Mouse (Mus musculus) lung, embryonic 14.5 days (tissue): ENCODE measurements at regions not wholly inside any gene's neighbourhood (a gene's known extent, or its start where the extent isn't known, plus 50 kb on each side); places are given as distances from the start of the nearest gene placed in this dataset.
A peak's percentile ranks its signal among the peaks of the same experiment; 100 is the strongest.

Experiments used
- ATAC-seq: fragments of 200-750 bp; cut with Nextera tagmentation; 2 replicates; pipeline ENCODE4 v1.8.0; 2017; ENCODE audit warnings: mild to moderate bottlenecking, moderate TSS enrichment, moderate library complexity; ENCODE audit not compliant: insufficient read depth
- DNase-seq: peaks from one replicate; pipeline ENCODE4 v3.0.0-alpha.2; 2015
- H3K27ac ChIP-seq: fragments of 300-500 bp; sonication (generic); 2 replicates; pipeline ENCODE4 v1.5.1; 2014; ENCODE audit warnings: low read depth, mild to moderate bottlenecking, moderate library complexity
- H3K27me3 ChIP-seq: fragments of 300-500 bp; sonication (generic); 2 replicates; pipeline ENCODE4 v1.6.1; 2014; ENCODE audit warnings: low read length, control low read depth; ENCODE audit not compliant: insufficient read depth
- H3K36me3 ChIP-seq: fragments of 300-500 bp; sonication (generic); 2 replicates; pipeline ENCODE4 v1.6.1; 2014; ENCODE audit warnings: control low read depth; ENCODE audit not compliant: insufficient read depth
- H3K4me1 ChIP-seq: fragments of 300-500 bp; sonication (generic); 2 replicates; pipeline ENCODE4 v1.6.1; 2014; ENCODE audit warnings: antibody characterized with exemption, control low read depth; ENCODE audit not compliant: insufficient read depth
- H3K4me2 ChIP-seq: fragments of 300-500 bp; sonication (generic); 2 replicates; pipeline ENCODE4 v1.6.1; 2014; ENCODE audit warnings: mild to moderate bottlenecking
- H3K4me3 ChIP-seq: fragments of 300-500 bp; sonication (generic); 2 replicates; pipeline ENCODE4 v1.5.1; 2014; ENCODE audit warnings: low read depth, low read length
- H3K9ac ChIP-seq: fragments of 300-500 bp; sonication (generic); 2 replicates; pipeline ENCODE4 v1.6.1; 2014
- H3K9me3 ChIP-seq: fragments of 300-500 bp; sonication (generic); 2 replicates; pipeline ENCODE4 v1.6.1; 2016; ENCODE audit warnings: low read depth, low read length, control low read depth
- CTCF ChIP-seq: IDR thresholded peaks from 2 replicates; pipeline ENCODE4 v1.5.1; 2016; ENCODE audit warnings: antibody characterized with exemption, low read depth
- WGBS: fragments of 180-500 bp; shearing (Covaris S2); extraction: QIAGEN DNeasy Blood & Tissue Kit; methylation state at CpG from one replicate; pipeline ENCODE4 v1.1.7; 2014; 5-methylcytosine and 5-hydroxymethylcytosine counted together

DNA sequence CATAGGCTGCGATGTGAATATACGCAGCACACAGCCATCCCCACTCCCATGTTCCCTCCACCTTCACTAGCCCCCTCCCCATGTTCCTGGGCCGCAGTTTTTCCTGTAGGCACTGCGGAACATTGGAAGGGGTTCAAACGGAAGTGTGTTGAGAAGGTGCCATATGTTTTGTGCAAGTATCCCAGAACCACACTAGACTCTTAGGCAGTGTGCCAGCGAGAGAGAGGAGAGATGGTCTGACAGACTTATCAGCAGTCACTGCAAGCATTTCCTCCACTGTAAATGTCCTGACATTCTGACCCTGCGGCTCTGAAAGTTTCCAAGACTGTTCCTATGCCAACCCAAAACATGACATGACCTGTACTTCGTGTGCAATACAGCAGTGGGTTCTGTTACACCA is 272.7 kb downstream of the Cog6 start:
- 48% methylated on average over 8 of the region's 8 CpGs for WGBS
- DNase-seq, result peak; percentile 86
- no peak overlapping the region for H3K27ac ChIP-seq

GRCm38 (mm10) chr3:52740466-52741026 is 276.5 kb downstream of the Cog6 start:
- H3K27me3 ChIP-seq, result no peaks in the 10 kb centered on the region
- no peak for TF ChIP-seq CTCF
- H3K9ac ChIP-seq, result no peak overlapping the region
- H3K36me3 ChIP-seq, result no peaks in the 10 kb centered on the region
- no peak overlapping the region for H3K4me3 ChIP-seq
- WGBS, result 66% methylated on average over 9 of the region's 9 CpGs
- H3K9me3 ChIP-seq, result no peaks in the 10 kb centered on the region
- no peak overlapping the region for H3K27ac ChIP-seq
- no peaks in the 10 kb centered on the region for H3K4me1 ChIP-seq
- no peak overlapping the region for H3K4me2 ChIP-seq
- DNase-seq (no peak), ATAC-seq (no peak)

More for the DNA sequence above, 272.7 kb downstream of the Cog6 start:
- no peaks in the 10 kb centered on the region for H3K27me3 ChIP-seq
- no peak overlapping the region for H3K4me3 ChIP-seq
- no peak overlapping the region for H3K9ac ChIP-seq
- H3K4me1 ChIP-seq, result no peaks in the 10 kb centered on the region
- ATAC-seq, result peak; percentile 69; the same call in 1 of the 2 replicates
- H3K9me3 ChIP-seq, result no peaks in the 10 kb centered on the region
- H3K4me2 ChIP-seq, result no peak overlapping the region
- no peaks in the 10 kb centered on the region for H3K36me3 ChIP-seq
- no peak for TF ChIP-seq CTCF

GRCm38 (mm10) chr3:52739526-52739925 is 277.5 kb downstream of the Cog6 start:
- 45% methylated on average over 4 of the region's 4 CpGs for WGBS
- Histone ChIP-seq H3K27me3 (no peaks in the 10 kb centered on the region), H3K9ac (no peak overlapping the region), H3K36me3 (no peaks in the 10 kb centered on the region), H3K27ac (no peak overlapping the region), H3K4me1 (no peaks in the 10 kb centered on the region), H3K9me3 (no peaks in the 10 kb centered on the region), H3K4me3 (no peak overlapping the region), H3K4me2 (no peak overlapping the region)
- DNase-seq, result no peak
- TF ChIP-seq CTCF, result no peak
- ATAC-seq, result no peak

- TF ChIP-seq CTCF, result no peak
- Histone ChIP-seq H3K4me2 (no peak overlapping the region), H3K4me1 (no peaks in the 10 kb centered on the region), H3K27ac (no peak overlapping the region), H3K4me3 (no peak overlapping the region), H3K27me3 (no peaks in the 10 kb centered on the region), H3K9ac (no peak overlapping the region), H3K36me3 (no peaks in the 10 kb centered on the region), H3K9me3 (no peaks in the 10 kb centered on the region)
- ATAC-seq (no peak), DNase-seq (no peak)
- whole genome bisulfite sequencing, result 46% methylated on average over 5 of the region's 5 CpGs
Measured at GRCm38 (mm10) chr3:52738386-52738785, 278.7 kb downstream of the Cog6 start.

DNA sequence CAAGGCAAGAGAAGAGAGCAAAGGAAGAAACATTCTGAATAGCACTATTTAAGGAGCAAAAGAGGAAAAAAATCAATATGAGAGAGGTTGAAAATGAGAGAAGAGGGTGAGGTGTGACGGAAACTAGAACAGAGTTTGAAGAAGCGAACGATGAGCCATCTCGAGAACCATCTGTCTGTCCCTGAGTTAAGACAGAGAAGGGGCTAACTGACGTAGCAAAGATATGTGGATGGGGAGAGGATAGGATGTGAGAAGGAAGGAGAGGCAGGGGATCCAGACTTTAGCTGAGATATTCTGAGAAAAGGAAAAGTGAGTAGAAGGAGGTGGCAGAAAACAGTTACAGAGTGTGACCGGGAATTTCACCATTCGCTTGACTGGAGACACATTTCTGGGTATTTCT is 281.1 kb downstream of the Cog6 start:
- H3K9me3 ChIP-seq, result no peaks in the 10 kb centered on the region
- no peak for ATAC-seq
- TF ChIP-seq CTCF, result no peak
- no peaks in the 10 kb centered on the region for H3K4me1 ChIP-seq
- H3K9ac ChIP-seq, result no peak overlapping the region
- H3K4me3 ChIP-seq, result no peak overlapping the region
- DNase-seq, result no peak
- WGBS, result 87% methylated on average over 7 of the region's 7 CpGs
- no peaks in the 10 kb centered on the region for H3K36me3 ChIP-seq
- no peak overlapping the region for H3K4me2 ChIP-seq
- no peak overlapping the region for H3K27ac ChIP-seq
- H3K27me3 ChIP-seq, result no peaks in the 10 kb centered on the region

DNA sequence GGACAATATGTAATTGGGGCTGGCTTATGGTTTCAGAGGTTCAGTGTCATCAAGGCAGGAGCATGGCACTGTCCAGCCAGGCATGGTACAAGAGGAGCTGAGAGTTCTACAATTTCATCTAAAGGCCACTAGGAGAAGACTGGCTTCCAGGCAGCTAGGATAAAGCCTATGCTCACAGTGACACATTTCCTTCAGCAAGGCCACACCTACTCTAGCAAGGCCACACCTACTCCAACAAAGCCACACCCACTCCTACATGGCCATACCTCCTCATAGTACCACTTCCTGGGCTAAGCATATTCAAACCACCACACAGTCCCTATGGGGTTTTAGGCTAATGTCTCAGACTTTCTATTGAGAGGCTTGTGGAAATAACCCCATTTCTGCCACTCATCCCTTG is 285.1 kb downstream of the Cog6 start:
- H3K27ac ChIP-seq, result no peak overlapping the region
- no peak for ATAC-seq
- no peak for DNase-seq
- H3K4me2 ChIP-seq, result no peak overlapping the region
- H3K9ac ChIP-seq, result no peak overlapping the region
- H3K4me3 ChIP-seq, result no peak overlapping the region
- H3K4me1 ChIP-seq, result peaks cover 3% of the 10 kb centered on the region; the same call in 1 of the 2 replicates
- no peaks in the 10 kb centered on the region for H3K27me3 ChIP-seq
- no peaks in the 10 kb centered on the region for H3K36me3 ChIP-seq
- TF ChIP-seq CTCF, result no peak
- H3K9me3 ChIP-seq, result no peaks in the 10 kb centered on the region

DNA sequence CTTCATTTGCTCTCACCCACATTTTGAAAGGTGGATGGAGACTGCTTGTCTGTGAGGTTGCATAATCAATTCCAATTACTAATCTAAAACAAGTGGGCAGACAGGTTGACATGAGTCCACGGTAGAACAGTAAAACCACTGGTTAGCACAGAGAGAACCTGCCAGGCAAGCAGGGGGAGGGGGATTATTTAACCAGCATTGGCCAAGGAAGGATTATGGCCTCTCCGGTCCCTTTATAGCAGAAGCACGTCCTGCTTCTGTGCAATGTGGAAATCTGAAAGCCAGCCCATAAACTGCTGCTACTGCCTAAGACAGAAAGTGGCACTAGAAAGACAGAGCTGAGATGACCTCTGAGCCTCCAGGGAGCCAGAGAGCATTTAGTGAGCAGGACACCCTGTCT is 285.5 kb downstream of the Cog6 start:
- no peak overlapping the region for H3K4me3 ChIP-seq
- no peak overlapping the region for H3K27ac ChIP-seq
- H3K4me1 ChIP-seq, result peaks cover 3% of the 10 kb centered on the region; the same call in 1 of the 2 replicates
- TF ChIP-seq CTCF, result no peak
- no peak overlapping the region for H3K4me2 ChIP-seq
- WGBS, result 72% methylated on average over 3 of the region's 3 CpGs
- DNase-seq (no peak), ATAC-seq (no peak)
- H3K36me3 ChIP-seq, result no peaks in the 10 kb centered on the region
- no peaks in the 10 kb centered on the region for H3K9me3 ChIP-seq
- no peak overlapping the region for H3K9ac ChIP-seq
- H3K27me3 ChIP-seq, result no peaks in the 10 kb centered on the region

GRCm38 (mm10) chr3:52729731-52730130 is 287.3 kb downstream of the Cog6 start:
- no peak for TF ChIP-seq CTCF
- no peaks in the 10 kb centered on the region for H3K9me3 ChIP-seq
- no peaks in the 10 kb centered on the region for H3K27me3 ChIP-seq
- 50% methylated on average over 3 of the region's 3 CpGs for WGBS
- no peak overlapping the region for H3K4me3 ChIP-seq
- no peak overlapping the region for H3K9ac ChIP-seq
- no peak overlapping the region for H3K27ac ChIP-seq
- no peak for ATAC-seq
- H3K36me3 ChIP-seq, result no peaks in the 10 kb centered on the region
- DNase-seq, result no peak
- H3K4me1 ChIP-seq, result peaks cover 3% of the 10 kb centered on the region; the same call in 1 of the 2 replicates
- H3K4me2 ChIP-seq, result no peak overlapping the region
